Mouse (Mus musculus): Measurements from ENCODE around the gene Gm43064.
"Not testable (repeated sequence)": the region's sequence is repeated elsewhere in the genome, so short reads cannot be mapped to it uniquely, and the experiment has no call there.

- TF ChIP-seq CTCF (IDR thresholded peaks at IDR 0.05; ENCODE audit: low read depth); EP300 (optimal IDR thresholded peaks at IDR 0.05): not testable (repeated sequence)
Measured at GRCm38 (mm10) chr3:103792111-103792406, 17.3 kb upstream of the Gm43064 start.

Data from stomach, postnatal 0 days (tissue).